Mouse (Mus musculus) intestine, embryonic 14.5 days (tissue): ENCODE measurements around the gene Smad3. TPM values are rescaled to one million over a fixed set of nuclear protein-coding genes. Genes with fewer than 3 reads are reported as not detected.

ENCODE experiments used
- ATAC-seq: fragments of 200-750 bp; cut with Nextera tagmentation; replicated peaks from 2 replicates; pipeline ENCODE4 v1.8.0; 2017; ENCODE audit warnings: low read depth, moderate number of reproducible peaks, moderate TSS enrichment, moderate library complexity; ENCODE audit not compliant: low FRiP score, low TSS enrichment
- DNase-seq: peaks from one replicate; pipeline ENCODE4 v3.0.0-alpha.2; 2018; ENCODE audit warnings: low spot score
- H3K27ac ChIP-seq: fragments of 300-500 bp; sonication (generic); 2 replicates; pipeline ENCODE4 v1.5.1; 2014; ENCODE audit warnings: low read depth, mild to moderate bottlenecking, control low read depth
- H3K27me3 ChIP-seq: fragments of 300-500 bp; sonication (generic); replicated peaks from 2 replicates; pipeline ENCODE4 v1.6.1; 2014; ENCODE audit warnings: low read length, control low read depth; ENCODE audit not compliant: control insufficient read depth, insufficient read depth
- H3K36me3 ChIP-seq: fragments of 300-500 bp; sonication (generic); 2 replicates; pipeline ENCODE4 v1.6.1; 2014; ENCODE audit warnings: low read length, control low read depth; ENCODE audit not compliant: control insufficient read depth, insufficient read depth
- H3K4me1 ChIP-seq: fragments of 300-500 bp; sonication (generic); replicated peaks from 2 replicates; pipeline ENCODE4 v1.6.1; 2014; ENCODE audit warnings: low read length, control low read depth, mixed read lengths; ENCODE audit not compliant: control insufficient read depth, insufficient read depth
- H3K4me2 ChIP-seq: fragments of 300-500 bp; sonication (generic); 2 replicates; pipeline ENCODE4 v1.6.1; 2014; ENCODE audit warnings: low read length
- H3K4me3 ChIP-seq: fragments of 300-500 bp; sonication (generic); 2 replicates; pipeline ENCODE4 v1.5.1; 2014; ENCODE audit warnings: low read depth, low read length, control low read depth, mixed read lengths
- H3K9ac ChIP-seq: fragments of 300-500 bp; sonication (generic); 2 replicates; pipeline ENCODE4 v1.6.1; 2014; ENCODE audit warnings: mild to moderate bottlenecking, low read length
- H3K9me3 ChIP-seq: fragments of 300-500 bp; sonication (generic); 2 replicates; pipeline ENCODE4 v1.6.1; 2016; ENCODE audit warnings: low read length, control low read depth; ENCODE audit not compliant: control insufficient read depth
- WGBS: fragments of 180-500 bp; shearing (Covaris S2); extraction: QIAGEN DNeasy Blood & Tissue Kit; methylation state at CpG from one replicate; pipeline ENCODE4 v1.1.7; 2014; 5-methylcytosine and 5-hydroxymethylcytosine counted together
- polyA plus RNA-seq: library from polyadenylated mRNA; unstranded; fragments of >200 nt; fragmentation: Nextera tagmentation; extraction: Ambion mirVana; gene quantifications from 2 replicates; pipeline ENCODE4 v1.2.1, GENCODE M21; 2014

Smad3 gene
- polyA plus RNA-seq, 1 experiment from 2014 or later: 12.7 TPM

GRCm38 (mm10) chr9:63704979-63705751, 52.6 kb downstream of the Smad3 start:
- Histone ChIP-seq H3K4me1 (peaks cover 28% of the 10 kb centered on the region), H3K27ac (no peak overlapping the region)
- no peak for ATAC-seq

GRCm38 (mm10) chr9:63704131-63704530, 53.7 kb downstream of the Smad3 start:
- H3K4me1 ChIP-seq: peaks cover 28% of the 10 kb centered on the region
- H3K36me3 ChIP-seq: 0 out of 2 replicates have a peak, but pooled peaks cover 5% of the 10 kb centered on the region
- DNase-seq (no peak), ATAC-seq (no peak)
- no peak overlapping the region for H3K27ac ChIP-seq
- no peaks in the 10 kb centered on the region for H3K27me3 ChIP-seq
- H3K9ac ChIP-seq: no peak overlapping the region
- H3K4me3 ChIP-seq: no peak overlapping the region
- no peaks in the 10 kb centered on the region for H3K9me3 ChIP-seq
- 66% methylated on average over 5 of the region's 5 CpGs for WGBS
- no peak overlapping the region for H3K4me2 ChIP-seq

More at GRCm38 (mm10) chr9:63704979-63705751, 52.6 kb downstream of the Smad3 start:
- Histone ChIP-seq H3K27me3 (no peaks in the 10 kb centered on the region), H3K4me3 (no peak overlapping the region), H3K36me3 (0 out of 2 replicates have a peak, but pooled peaks cover 5% of the 10 kb centered on the region), H3K9ac (no peak overlapping the region), H3K4me2 (no peak overlapping the region), H3K9me3 (peaks cover 4% of the 10 kb centered on the region; the same call in 1 of the 2 replicates)
- WGBS: 60% methylated on average over 6 of the region's 6 CpGs
- DNase-seq: no peak

DNA sequence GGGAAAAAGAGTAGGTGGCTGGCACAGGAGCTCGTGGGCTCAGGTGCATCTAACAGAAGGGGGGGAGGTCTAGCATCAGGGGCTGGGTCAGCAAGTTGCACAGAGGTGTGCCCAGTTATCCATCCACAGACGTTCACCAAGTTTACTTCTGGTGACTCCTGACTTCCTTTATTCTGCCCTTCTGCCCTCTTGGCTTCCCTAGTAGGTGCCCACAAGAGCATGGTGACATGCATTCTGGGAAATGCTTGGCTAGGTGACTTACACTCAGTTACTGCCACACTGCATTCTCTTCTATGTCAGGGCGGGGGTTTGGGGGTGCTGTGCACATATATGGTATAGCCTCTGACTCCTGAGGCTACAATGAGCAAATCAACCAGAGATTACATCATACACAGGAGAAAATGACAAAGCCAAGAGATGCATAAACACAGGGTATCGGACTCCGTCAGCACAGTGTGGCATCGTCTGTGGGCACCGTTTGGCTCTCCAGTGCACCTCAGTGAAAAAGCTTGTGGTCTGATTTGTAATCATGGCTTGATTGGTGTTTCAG, 54.5 kb downstream of the Smad3 start:
- no peak for DNase-seq
- Histone ChIP-seq H3K27ac (no peak overlapping the region), H3K4me2 (no peak overlapping the region), H3K9ac (no peak overlapping the region), H3K27me3 (no peaks in the 10 kb centered on the region), H3K4me1 (peaks cover 35% of the 10 kb centered on the region), H3K4me3 (no peak overlapping the region), H3K9me3 (no peaks in the 10 kb centered on the region), H3K36me3 (0 out of 2 replicates have a peak, but pooled peaks cover 5% of the 10 kb centered on the region)
- no peak for ATAC-seq
- WGBS: 78% methylated on average over 7 of the region's 7 CpGs

- ATAC-seq (no peak), DNase-seq (no peak)
- peaks cover 42% of the 10 kb centered on the region for H3K4me1 ChIP-seq
- 0 out of 2 replicates have a peak, but pooled peaks cover 5% of the 10 kb centered on the region for H3K36me3 ChIP-seq
- 57% methylated on average over 16 of the region's 16 CpGs for WGBS
- no peak overlapping the region for H3K9ac ChIP-seq
- no peaks in the 10 kb centered on the region for H3K27me3 ChIP-seq
- no peak overlapping the region for H3K4me2 ChIP-seq
- no peaks in the 10 kb centered on the region for H3K9me3 ChIP-seq
- no peak overlapping the region for H3K4me3 ChIP-seq
- no peak overlapping the region for H3K27ac ChIP-seq
Measured at GRCm38 (mm10) chr9:63702502-63703013, 55.2 kb downstream of the Smad3 start.

GRCm38 (mm10) chr9:63701957-63702309, 55.9 kb downstream of the Smad3 start:
- H3K9me3 ChIP-seq: no peaks in the 10 kb centered on the region
- ATAC-seq (no peak), DNase-seq (no peak)
- H3K36me3 ChIP-seq: 0 out of 2 replicates have a peak, but pooled peaks cover 5% of the 10 kb centered on the region
- no peak overlapping the region for H3K4me2 ChIP-seq
- no peaks in the 10 kb centered on the region for H3K27me3 ChIP-seq
- H3K27ac ChIP-seq: no peak overlapping the region
- peaks cover 39% of the 10 kb centered on the region for H3K4me1 ChIP-seq
- H3K9ac ChIP-seq: no peak overlapping the region
- no peak overlapping the region for H3K4me3 ChIP-seq
- WGBS: 72% methylated on average over 4 of the region's 4 CpGs

DNA sequence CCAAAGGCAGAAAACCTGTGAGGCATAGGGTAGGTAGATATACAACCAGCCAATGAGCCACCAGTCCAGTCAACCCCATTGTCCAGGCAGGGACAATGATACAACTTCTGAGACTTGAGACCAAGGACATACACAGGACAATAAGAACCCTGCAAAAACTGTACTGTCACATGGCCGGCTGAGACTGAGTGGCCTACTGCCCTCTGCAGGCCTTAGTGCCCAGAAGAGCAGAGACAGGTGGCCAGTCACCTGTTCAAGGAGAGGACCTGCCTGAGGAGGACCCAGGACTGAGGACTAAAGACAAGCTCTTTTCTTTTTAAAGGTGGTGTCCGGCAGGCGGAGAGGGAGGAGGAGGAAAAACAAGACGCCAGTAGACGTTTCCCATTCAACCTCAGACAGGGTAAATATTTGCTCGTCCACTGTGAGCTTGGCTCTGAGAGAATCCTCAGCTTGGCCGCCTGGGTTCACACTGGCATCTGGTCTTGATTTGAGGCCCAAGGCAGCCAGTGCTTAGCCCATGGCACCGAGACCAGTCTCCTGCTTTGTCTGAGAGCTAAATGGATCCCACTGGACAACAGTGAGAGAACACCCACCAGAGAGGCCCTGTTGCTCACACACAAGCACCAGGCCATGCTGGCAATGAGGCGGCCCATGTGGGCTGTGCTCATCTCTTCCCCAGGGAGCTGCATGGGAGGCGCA, 56.4 kb downstream of the Smad3 start:
- no peak overlapping the region for H3K4me2 ChIP-seq
- no peaks in the 10 kb centered on the region for H3K27me3 ChIP-seq
- H3K27ac ChIP-seq: no peak overlapping the region
- H3K36me3 ChIP-seq: 0 out of 2 replicates have a peak, but pooled peaks cover 5% of the 10 kb centered on the region
- no peak overlapping the region for H3K4me3 ChIP-seq
- peaks cover 35% of the 10 kb centered on the region for H3K4me1 ChIP-seq
- H3K9ac ChIP-seq: no peak overlapping the region
- no peaks in the 10 kb centered on the region for H3K9me3 ChIP-seq
- ATAC-seq (no peak), DNase-seq (no peak)
- WGBS: 58% methylated on average over 10 of the region's 10 CpGs

DNA sequence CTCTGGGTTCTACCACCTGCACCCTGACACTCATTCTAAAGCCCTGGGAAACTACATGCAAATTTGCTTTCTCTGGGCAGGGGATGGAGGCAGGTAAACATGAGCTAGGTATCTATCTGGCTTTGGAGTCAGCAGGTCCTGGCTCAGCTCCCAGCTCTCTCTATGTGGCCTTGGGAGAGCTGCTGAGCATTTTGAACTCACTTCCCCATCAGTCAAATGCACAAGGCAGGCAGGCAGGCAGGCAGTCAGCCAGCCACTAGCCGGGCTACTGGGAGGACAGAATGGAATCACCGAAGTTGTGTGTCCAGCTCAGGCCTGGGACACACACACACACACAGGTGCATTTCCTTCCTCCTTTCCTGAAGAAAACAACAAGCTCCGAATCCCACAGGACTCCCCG, 58.6 kb downstream of the Smad3 start:
- Histone ChIP-seq H3K9ac (no peak overlapping the region), H3K27me3 (no peaks in the 10 kb centered on the region), H3K4me3 (no peak overlapping the region), H3K27ac (no peak overlapping the region), H3K9me3 (no peaks in the 10 kb centered on the region), H3K4me1 (peaks cover 29% of the 10 kb centered on the region), H3K36me3 (0 out of 2 replicates have a peak, but pooled peaks cover 5% of the 10 kb centered on the region), H3K4me2 (no peak overlapping the region)
- WGBS: 79% methylated on average over 4 of the region's 4 CpGs
- DNase-seq (no peak), ATAC-seq (no peak)

DNA sequence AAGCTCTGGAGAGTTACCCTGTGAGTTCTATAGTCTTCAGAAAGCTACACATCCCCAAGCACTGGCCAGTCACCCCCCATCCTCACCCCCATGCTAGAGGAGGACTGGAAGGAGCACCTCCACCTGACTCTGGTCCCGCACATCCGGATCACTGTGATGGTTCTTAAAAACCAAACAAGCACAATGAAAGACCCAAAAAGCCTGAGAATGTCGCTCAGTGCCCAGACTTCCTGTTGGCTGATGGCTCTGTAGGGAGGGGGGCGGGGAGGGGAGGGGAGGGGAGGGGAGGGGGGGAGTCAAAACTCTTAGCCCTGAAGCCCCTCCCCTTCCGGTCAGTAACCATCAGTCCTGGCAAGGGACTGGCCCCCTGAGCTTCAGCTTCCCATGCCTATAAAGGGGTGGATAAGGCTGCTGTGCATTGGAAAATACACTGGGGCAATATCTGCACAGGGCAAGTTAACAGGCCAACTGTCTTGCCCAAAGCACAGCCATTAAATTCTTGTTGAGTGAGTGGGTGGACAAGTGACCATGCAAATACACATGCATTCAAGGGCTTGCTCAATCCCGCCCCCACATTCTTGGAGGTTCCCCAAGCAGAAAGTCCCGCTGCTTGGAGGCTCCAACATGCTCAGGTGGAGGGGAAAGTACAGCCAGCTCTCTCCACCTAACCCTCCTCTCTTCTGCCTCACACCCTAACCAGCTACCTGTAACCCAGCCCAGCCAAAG, 59.3 kb downstream of the Smad3 start:
- no peak overlapping the region for H3K4me2 ChIP-seq
- H3K36me3 ChIP-seq: no peaks in the 10 kb centered on the region
- H3K4me3 ChIP-seq: no peak overlapping the region
- no peaks in the 10 kb centered on the region for H3K27me3 ChIP-seq
- 62% methylated on average over 6 of the region's 7 CpGs for WGBS
- ATAC-seq (no peak), DNase-seq (no peak)
- H3K9ac ChIP-seq: no peak overlapping the region
- no peak overlapping the region for H3K27ac ChIP-seq
- peaks cover 28% of the 10 kb centered on the region for H3K4me1 ChIP-seq
- H3K9me3 ChIP-seq: no peaks in the 10 kb centered on the region
